Mouse (Mus musculus) subcutaneous adipose tissue, adult 2 months (tissue): ENCODE data around the gene Ptpn12. TPM values are rescaled to one million over a fixed set of nuclear protein-coding genes. Genes with fewer than 3 reads are reported as not detected.

Experiments
- polyA plus RNA-seq: library from polyadenylated mRNA; depleted of rRNA; stranded (reverse); fragments of >200 nt; gene quantifications from 2 replicates; pipeline ENCODE4 v1.2.3, GENCODE M21; 2012; ENCODE audit warnings: low replicate concordance; rRNA removed

Gene Ptpn12
- 40.2 and 52.2 TPM in 2 replicates for polyA plus RNA-seq

GRCm38 (mm10) chr5:21055820-21056531 is at the start of gene Ptpn12:
Gene Ptpn12, minus strand, starts transcription at chr5:21055911.

DNA sequence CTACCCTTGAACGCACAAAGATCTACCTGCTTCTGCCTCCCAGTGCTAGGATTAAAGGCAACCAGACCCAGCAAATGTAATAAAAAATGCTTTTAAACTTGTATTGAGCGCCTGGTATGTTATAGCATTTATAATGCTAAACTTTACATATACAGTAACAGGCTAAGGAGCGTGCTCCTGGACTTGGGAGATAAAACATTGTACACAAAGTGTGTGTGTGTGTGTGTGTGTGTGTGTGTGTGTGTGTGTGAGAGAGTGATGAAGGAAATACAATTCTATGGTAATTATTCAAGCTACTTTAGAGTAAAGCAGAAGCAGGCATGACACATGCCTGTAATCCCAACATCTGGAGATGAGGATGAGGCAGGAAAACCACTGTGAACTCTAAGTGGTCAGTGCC is 99.4 kb downstream of the Ptpn12 start, which contains the start of gene Rsbn1l:
TSS of gene Rsbn1l (minus strand) at position 101 of the 400 bp plus-strand sequence.

Other genes with a start within 250 kb of the Ptpn12 start
- gene Phtf2, start 173.8 kb downstream of the Ptpn12 start, polyA plus RNA-seq: 4.1 TPM in 2 replicates
- 12.5 and 13.7 TPM in 2 replicates for gene Tmem60, start 173.7 kb downstream of the Ptpn12 start, polyA plus RNA-seq
- gene Rsbn1l, start 99.5 kb downstream of the Ptpn12 start, polyA plus RNA-seq: 4.4 and 5.7 TPM in 2 replicates
- 2.7 and 6.4 TPM in 2 replicates for gene Gsap, start 130.3 kb upstream of the Ptpn12 start, polyA plus RNA-seq